Mouse (Mus musculus): ENCODE results near the gene Speer4c.
"Not testable (repeated sequence)": the region's sequence is repeated elsewhere in the genome, so short reads cannot be mapped to it uniquely, and the experiment has no call there.

Speer4c gene

GRCm38 (mm10) chr5:15714171-15714570 is at the start of gene Speer4c:
Gene Speer4c (minus strand): TSS chr5:15714271.
- not testable (repeated sequence) for DNase-seq

DNA sequence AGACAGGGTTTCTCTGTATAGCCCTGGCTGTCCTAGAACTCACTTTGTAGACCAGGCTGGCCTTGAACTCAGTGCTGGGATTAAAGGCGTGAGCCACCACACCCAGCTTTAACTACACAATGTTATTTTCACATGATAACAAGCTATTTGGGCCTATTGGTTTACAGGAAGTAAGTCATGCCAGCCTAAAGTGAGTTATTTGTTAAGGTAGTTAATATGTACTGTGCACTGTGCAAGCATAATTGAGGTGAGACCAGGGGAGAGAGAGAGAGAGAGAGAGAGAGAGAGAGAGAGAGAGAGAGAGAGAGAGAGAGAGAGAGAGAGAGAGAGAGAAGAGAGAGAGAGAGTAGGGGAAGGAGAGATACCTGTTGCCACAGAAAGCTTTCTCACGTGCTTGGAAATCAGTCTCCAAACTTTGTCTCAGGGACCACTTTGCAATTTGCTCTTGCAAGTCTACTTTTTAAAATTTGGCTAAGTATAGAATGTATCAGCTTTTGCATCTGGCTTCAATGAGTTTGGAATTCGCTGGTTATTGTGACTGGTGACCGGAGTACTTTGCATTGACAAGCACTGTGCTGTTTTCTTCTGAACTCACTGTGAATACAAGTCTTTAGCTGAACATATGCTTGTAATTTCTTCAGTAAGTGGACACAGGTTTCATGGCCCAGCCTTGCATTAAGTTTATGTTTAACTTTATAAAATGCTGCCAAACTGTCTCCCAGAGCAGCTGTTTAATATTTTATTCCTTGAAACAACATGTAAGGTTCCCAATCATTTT is 33.6 kb upstream of the Speer4c start:
- DNase-seq: no peak

DNA sequence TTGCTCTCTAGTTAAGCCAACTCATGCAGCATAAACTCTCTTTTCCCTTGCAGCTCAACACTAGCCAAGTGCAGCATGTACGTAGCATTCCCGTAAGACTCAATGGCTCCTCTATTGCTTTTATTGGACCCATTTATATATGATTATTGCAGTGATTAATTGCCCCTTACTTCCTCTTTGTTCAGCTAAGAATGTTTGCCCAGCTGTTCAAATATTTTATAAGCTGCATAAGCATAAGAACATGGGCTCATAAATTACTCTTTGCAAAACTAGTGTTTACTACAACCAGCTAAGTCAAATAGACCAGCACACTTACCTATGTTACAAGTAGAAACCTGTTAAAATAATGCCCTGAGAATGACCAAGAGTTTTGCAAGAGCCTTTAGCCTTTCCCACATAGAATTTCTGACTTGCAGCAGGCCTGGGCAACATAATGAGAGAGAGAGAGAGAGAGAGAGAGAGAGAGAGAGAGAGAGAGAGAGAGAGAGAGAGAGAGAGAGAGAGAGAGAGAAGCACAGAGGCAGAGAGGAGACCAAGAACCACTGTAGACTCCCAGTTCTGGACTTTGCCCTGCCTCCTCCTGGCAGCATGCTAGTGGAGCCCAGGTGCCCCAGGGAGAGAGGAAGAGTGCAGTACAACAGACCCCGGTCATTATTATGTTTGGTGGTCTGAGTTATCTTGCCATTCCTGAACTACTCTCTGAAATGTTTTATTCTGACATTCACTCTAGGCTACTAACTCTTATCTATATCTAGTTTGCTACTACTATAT is 20.2 kb upstream of the Speer4c start:
- DNase-seq: no peak

DNA sequence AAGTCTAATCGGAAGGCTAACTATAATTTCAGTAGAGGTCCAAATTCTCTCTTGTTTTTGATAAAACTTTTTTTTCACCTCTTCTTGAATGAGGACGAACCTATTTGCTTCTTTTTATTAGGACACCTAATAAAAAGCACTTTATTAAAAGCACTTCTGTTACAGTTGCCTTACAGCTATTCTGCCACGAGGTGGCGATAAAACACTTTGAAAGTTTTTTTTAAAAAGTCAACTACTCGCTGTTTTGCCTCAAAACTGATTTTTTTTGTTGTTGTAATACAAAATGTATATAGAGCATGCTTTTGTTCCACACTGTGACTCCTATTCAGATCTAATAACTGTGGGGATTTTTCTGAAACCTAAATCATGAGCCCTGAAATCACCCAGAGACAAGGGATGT is 11.2 kb downstream of the Speer4c start:
- DNase-seq: peak; percentile 8

DNA sequence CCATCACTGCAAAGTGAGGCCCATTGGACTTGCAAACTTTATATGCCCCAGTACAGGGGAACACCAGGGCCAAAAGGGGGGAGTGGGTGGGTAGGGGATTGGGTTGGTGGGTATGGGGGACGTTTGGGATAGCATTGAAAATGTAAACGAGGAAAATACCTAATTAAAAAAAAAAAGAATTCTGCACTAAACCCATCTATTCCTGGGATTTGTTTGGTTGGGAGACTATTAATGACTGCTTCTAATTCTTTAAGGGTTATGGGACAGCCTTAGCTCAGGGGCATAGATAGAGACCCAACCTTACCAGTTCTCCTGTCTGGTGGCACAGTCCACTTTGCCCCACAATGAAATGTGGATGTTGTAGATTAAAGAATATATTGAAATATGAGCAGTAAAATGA is 16.4 kb downstream of the Speer4c start:
- DNase-seq: not testable (repeated sequence)

DNA sequence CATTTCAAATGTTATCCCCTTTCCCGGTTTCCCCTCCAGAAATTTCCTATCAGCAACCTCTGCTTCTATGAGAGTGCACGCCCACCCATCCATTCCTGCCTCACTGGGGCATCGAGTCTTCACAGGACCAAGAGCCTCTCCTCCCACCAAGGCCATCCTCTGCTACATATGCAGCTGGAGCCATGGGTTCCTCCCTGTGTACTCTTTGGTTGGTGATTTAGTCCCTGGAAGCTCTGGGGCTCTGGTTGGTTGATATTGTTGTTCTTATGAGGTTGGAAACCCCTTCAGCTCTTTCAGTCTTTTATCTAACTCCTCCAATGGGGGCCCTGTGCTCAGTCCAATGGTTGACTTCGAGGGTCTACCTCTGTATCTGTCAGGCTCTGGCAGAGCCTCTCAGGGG is 22.2 kb downstream of the Speer4c start:
- not testable (repeated sequence) for DNase-seq

- not testable (repeated sequence) for DNase-seq
Observed at GRCm38 (mm10) chr5:15690822-15691221, 23.2 kb downstream of the Speer4c start.

DNA sequence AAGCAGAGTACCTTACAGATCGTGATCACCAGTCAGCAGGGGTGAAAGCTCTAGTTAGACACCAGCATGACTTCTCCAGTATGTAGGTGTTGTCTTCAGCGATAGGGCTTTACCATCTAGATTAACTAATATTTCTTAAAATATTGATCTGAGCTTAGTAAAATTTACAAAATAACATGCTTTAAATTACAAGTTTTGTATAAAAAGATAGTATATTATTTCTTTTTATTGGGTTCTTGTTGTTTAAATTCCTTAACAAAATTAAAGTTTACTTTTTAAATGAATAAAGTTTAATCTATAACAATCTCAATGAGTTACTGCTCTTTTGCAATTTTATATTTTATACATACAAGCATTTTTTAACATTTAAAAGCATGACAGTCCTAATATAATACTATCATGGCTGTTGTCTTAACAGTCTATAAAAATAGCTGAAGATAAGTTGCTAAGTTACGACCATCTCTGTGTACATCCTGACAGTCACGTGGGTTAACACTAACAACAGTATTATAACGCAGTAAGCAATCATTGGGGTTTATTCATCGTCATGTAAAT is 24.3 kb downstream of the Speer4c start:
- DNase-seq: not testable (repeated sequence)

- DNase-seq: not testable (repeated sequence)
Observed at GRCm38 (mm10) chr5:15688874-15689658, 25.0 kb downstream of the Speer4c start.

- not testable (repeated sequence) for DNase-seq
Observed at GRCm38 (mm10) chr5:15681301-15682035, 32.6 kb downstream of the Speer4c start.

DNA sequence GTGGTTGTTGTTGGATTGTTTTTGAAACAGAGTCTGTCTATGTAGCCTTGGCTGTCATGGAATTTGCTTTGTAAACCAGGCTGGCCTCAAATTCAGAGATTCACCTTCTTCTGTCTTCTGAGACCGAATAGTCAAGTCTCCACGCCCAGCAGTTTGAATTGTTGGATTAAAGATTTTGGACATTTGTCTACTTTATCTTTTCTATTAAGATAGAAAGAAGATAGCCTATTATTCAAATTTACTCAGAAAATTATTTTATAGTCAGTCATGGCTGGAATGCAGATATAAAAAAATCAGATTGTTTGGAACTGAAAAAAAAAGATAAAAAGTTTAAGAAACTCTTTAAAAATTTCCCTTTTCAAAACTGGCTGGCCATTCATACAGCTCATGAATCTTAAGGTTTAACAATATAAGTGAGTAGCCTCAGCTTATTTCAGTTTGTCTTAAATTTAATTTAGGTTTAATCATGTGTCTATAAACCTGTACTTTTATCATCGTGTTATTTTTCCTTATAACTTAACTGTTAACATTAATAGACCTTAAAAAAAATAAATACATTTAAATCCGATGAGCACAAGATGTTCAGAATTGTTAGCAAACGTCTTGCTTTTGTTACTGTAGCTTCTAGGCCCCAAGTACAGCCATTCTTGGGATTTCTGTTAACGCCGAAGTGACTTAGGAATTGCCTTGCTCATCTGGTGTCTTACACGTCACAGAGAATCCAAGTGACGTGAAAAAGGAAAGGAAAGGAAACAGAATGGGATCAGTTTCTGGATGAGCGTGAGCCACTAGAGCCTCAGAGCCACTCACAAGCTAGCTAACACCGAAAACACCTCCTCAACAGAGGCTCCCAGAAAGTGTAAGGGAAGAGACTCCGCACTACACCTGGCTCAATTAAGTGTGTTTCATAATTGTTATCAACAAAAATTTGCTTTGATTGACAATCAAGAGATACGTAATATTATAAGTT is 33.8 kb downstream of the Speer4c start:
- DNase-seq: not testable (repeated sequence)

- not testable (repeated sequence) for DNase-seq
Observed at GRCm38 (mm10) chr5:15678907-15679306, 35.2 kb downstream of the Speer4c start.

DNA sequence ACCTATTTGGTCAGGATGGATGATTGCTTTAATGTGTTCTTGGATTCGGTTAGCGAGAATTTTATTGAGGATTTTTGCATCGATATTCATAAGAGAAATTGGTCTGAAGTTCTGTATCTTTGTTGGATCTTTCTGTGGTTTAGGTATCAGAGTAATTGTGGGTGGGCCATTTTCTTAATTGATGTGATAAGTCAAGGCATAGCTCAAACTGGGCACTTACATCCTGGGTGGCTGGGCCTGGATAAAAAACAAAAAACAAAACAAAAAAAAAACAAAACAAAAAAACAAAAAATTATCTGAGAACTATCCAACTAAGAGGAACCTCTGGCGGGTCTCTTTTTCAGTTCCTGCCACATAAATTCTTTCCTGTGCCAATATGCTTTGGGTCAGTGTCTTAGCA is 36.3 kb downstream of the Speer4c start:
- not testable (repeated sequence) for DNase-seq

DNA sequence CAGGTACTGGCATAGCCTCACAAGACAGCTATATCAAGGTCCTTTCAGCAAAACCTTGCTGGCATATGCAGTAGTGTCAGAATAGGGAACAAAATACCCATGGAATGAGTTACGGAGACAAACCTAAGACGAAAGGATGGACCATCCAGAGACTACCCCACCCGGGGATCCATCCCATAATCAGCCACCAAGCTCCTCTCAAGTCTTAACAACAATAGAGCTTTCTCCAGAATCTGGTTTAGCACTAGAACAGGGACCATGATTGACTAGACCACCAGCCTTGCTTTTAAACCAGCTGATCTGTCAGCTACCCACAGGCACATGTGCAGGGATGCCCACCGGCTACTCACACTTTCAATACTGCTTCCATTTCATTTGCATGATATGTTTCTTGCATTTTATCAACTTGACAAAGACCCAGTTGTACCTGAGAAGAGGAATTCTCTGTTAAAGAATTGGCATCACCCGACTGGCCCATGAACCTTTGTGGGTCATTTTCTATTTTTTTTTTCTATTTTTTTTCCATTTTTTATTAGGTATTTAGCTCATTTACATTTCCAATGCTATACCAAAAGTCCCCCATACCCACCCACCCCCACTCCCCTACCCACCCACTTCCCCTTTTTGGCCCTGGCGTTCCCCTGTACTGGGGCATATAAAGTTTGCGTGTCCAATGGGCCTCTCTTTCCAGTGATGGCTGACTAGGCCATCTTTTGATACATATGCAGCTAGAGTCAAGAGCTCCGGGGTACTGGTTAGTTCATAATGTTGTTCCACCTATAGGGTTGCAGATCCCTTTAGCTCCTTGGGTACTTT is 39.4 kb downstream of the Speer4c start:
- DNase-seq: not testable (repeated sequence)

DNA sequence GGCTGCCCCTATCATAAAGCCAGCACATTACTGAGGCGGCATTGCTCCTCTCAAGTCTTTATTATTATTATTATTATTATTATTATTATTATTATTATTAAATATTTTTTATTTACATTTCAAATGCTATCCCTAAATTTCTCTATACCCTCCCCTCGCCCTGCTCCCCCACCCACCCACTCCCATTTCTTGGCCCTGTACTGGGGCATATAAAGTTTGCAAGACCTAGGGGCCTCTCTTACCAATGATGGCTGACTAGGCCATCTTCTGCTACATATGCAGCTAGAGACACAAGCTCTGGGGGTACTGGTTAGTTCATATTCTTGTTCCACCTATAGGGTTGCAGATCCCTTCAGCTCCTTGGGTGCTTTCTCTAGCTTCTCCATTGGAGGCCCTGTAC is 40.1 kb downstream of the Speer4c start:
- not testable (repeated sequence) for DNase-seq

- DNase-seq: not testable (repeated sequence)
Observed at GRCm38 (mm10) chr5:15670789-15671188, 43.3 kb downstream of the Speer4c start.

DNA sequence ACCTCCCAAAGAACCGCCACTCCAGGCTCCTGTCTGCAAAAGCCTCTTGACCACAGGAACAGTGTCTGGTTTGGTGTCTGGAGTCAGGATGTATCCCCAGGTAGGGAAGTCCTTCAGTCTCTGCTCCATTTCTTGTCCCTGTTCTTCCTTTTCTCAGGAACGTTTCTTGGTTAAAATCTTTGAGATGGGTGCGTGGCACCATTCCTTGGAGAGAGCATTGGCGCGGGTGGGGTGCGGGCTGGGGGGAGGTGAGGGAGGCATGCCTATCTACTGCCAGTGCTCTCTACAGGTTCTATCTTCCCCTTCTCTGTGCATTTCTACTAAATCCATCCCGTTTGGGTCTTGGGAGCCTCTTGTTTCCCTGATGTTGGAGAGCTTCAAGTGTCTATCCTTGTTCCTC is 50.2 kb downstream of the Speer4c start:
- not testable (repeated sequence) for DNase-seq

All from lung, postnatal 10 days (tissue).